In genomic region chr6:30652425-30653188, GRCm38 (mm10) we compare ENCODE assay signal across 12 mouse cellular contexts. TPM values are rescaled to one million over a fixed set of nuclear protein-coding genes. Genes with fewer than 3 reads are reported as not detected.
DNase-seq lines count a peak whose midpoint lies in the region; ATAC-seq lines count a peak whose summit lies in the region.
"Had no signal": no experiment of that assay in that cellular context is flagged by ENCODE, and none has a peak within 500 bp of the region (broad histone marks: within the 10 kb centered on the region; RNA-seq: fewer than 3 reads in every experiment).

No protein-coding gene starts in this region.

- peaks cover 21% of the 10 kb centered on the region for H3K4me1 ChIP-seq in heart, embryonic 15.5 days (replicated peaks)
- H3K4me1 ChIP-seq in embryonic facial prominence, embryonic 11.5 days (ENCODE audit: control insufficient read depth, insufficient read depth, low read length), result peaks cover 10% of the 10 kb centered on the region; the same call in 1 of the 2 replicates
- peaks cover 44% of the 10 kb centered on the region for H3K4me1 ChIP-seq in hindbrain, embryonic 12.5 days
- peaks cover 25% of the 10 kb centered on the region for H3K4me1 ChIP-seq in midbrain, embryonic 14.5 days (ENCODE audit: control insufficient read depth, insufficient read depth, low read length)

- no peak for DNase-seq in heart, adult 9 months (ENCODE audit: low spot score in 2 of 2)
- no peak for DNase-seq in embryonic facial prominence, embryonic 11.5 days (ENCODE audit: low spot score)
- no peak for DNase-seq in midbrain, embryonic 14.5 days
- no peak for DNase-seq in layer of hippocampus, postnatal 14 days (ENCODE audit: low spot score in 2 of 2)
- DNase-seq in cerebellum, adult 11-12 months, result no peak
- DNase-seq in cerebellum, adult 11 months, result no peak
- DNase-seq: adrenal gland, adult 2 months; cerebellum, adult 9-11 months had no signal

- H3K36me3 ChIP-seq in heart, embryonic 15.5 days, result no peaks in the 10 kb centered on the region
- H3K36me3 ChIP-seq in embryonic facial prominence, embryonic 11.5 days (replicated peaks; ENCODE audit: control insufficient read depth, insufficient read depth, low read depth, low read length), result no peaks in the 10 kb centered on the region
- H3K36me3 ChIP-seq in hindbrain, embryonic 12.5 days, result 0 out of 2 replicates have a peak, but pooled peaks cover 2% of the 10 kb centered on the region
- no peaks in the 10 kb centered on the region for H3K36me3 ChIP-seq in midbrain, embryonic 14.5 days (ENCODE audit: control insufficient read depth, insufficient read depth, low read length)

- no peak overlapping the region for H3K4me2 ChIP-seq in heart, embryonic 15.5 days
- H3K4me2 ChIP-seq in embryonic facial prominence, embryonic 11.5 days (ENCODE audit: low read depth, low read length), result no peak overlapping the region
- H3K4me2 ChIP-seq in hindbrain, embryonic 12.5 days (replicated peaks), result no peak overlapping the region
- no peak overlapping the region for H3K4me2 ChIP-seq in midbrain, embryonic 14.5 days (ENCODE audit: low read length)

- H3K9ac ChIP-seq in heart, embryonic 15.5 days, result no peak overlapping the region
- no peak overlapping the region for H3K9ac ChIP-seq in embryonic facial prominence, embryonic 11.5 days (replicated peaks; ENCODE audit: low read length)
- no peak overlapping the region for H3K9ac ChIP-seq in hindbrain, embryonic 12.5 days
- H3K9ac ChIP-seq in midbrain, embryonic 14.5 days (replicated peaks; ENCODE audit: low read length), result no peak overlapping the region

- WGBS in heart, embryonic 15.5 days, result 63% methylated on average over 9 of the region's 9 CpGs
- 33% methylated on average over 9 of the region's 9 CpGs for WGBS in embryonic facial prominence, embryonic 11.5 days
- WGBS in hindbrain, embryonic 12.5 days, result 49% methylated on average over 9 of the region's 9 CpGs
- 68% methylated on average over 9 of the region's 9 CpGs for WGBS in midbrain, embryonic 14.5 days

- H3K27ac ChIP-seq in heart, embryonic 15.5 days, result peak overlapping the region; percentile 72
- H3K27ac ChIP-seq in embryonic facial prominence, embryonic 11.5 days (replicated peaks; ENCODE audit: low read depth, low read length), result peak overlapping the region; percentile 39; the same call in 1 of the 2 replicates
- H3K27ac ChIP-seq in hindbrain, embryonic 12.5 days, result peak overlapping the region; percentile 77
- H3K27ac ChIP-seq in midbrain, embryonic 14.5 days (replicated peaks; ENCODE audit: low read depth, low read length), result peak overlapping the region; percentile 68

- 0 out of 2 replicates have a peak, but pooled peaks have one; percentile 33 for ATAC-seq in heart, embryonic 15.5 days (replicated peaks; ENCODE audit: insufficient number of reproducible peaks, insufficient read depth, low FRiP score, low read depth)
- ATAC-seq in embryonic facial prominence, embryonic 11.5 days (replicated peaks; ENCODE audit: insufficient number of reproducible peaks, low FRiP score, low TSS enrichment, low read depth), result no peak
- no peak for ATAC-seq in hindbrain, embryonic 12.5 days (ENCODE audit: low FRiP score)
- no peak for ATAC-seq in midbrain, embryonic 14.5 days (ENCODE audit: low FRiP score, low TSS enrichment)

- no peak overlapping the region for H3K4me3 ChIP-seq in heart, embryonic 15.5 days
- no peak overlapping the region for H3K4me3 ChIP-seq in embryonic facial prominence, embryonic 11.5 days (ENCODE audit: low read depth, low read length)
- H3K4me3 ChIP-seq in hindbrain, embryonic 12.5 days, result no peak overlapping the region
- H3K4me3 ChIP-seq in midbrain, embryonic 14.5 days (replicated peaks; ENCODE audit: low read depth, low read length), result no peak overlapping the region

- no peaks in the 10 kb centered on the region for H3K9me3 ChIP-seq in heart, embryonic 15.5 days (replicated peaks)
- H3K9me3 ChIP-seq in embryonic facial prominence, embryonic 11.5 days (replicated peaks; ENCODE audit: control insufficient read depth, low read length), result no peaks in the 10 kb centered on the region
- no peaks in the 10 kb centered on the region for H3K9me3 ChIP-seq in hindbrain, embryonic 12.5 days (replicated peaks)
- no peaks in the 10 kb centered on the region for H3K9me3 ChIP-seq in midbrain, embryonic 14.5 days (ENCODE audit: control insufficient read depth, low read length)

- H3K27me3 ChIP-seq in heart, embryonic 15.5 days, result no peaks in the 10 kb centered on the region
- H3K27me3 ChIP-seq in embryonic facial prominence, embryonic 11.5 days (ENCODE audit: control insufficient read depth, insufficient read depth, low read length), result no peaks in the 10 kb centered on the region
- H3K27me3 ChIP-seq in hindbrain, embryonic 12.5 days, result no peaks in the 10 kb centered on the region
- no peaks in the 10 kb centered on the region for H3K27me3 ChIP-seq in midbrain, embryonic 14.5 days (ENCODE audit: control insufficient read depth, insufficient read depth, low read length)
- H3K27me3 ChIP-seq: CH12.LX had no signal

RNA-seq across cellular contexts. Expression of gene Cpa1, which starts 13.6 kb away (rescaled TPM):
- 3.2 and 5.0 TPM in 2 replicates for polyA plus RNA-seq in heart, embryonic 15.5 days (2015; fragmentation: Nextera tagmentation; extraction: Ambion mirVana)
- polyA plus RNA-seq in embryonic facial prominence, embryonic 11.5 days (2014; fragmentation: Nextera tagmentation; extraction: Ambion mirVana), result 0.17 and 0.21 TPM in 2 replicates
- polyA plus RNA-seq in hindbrain, embryonic 12.5 days (2016; fragmentation: Nextera tagmentation; extraction: Ambion mirVana), result 0.30 and 0.34 TPM in 2 replicates
- polyA plus RNA-seq in midbrain, embryonic 14.5 days (2014; fragmentation: Nextera tagmentation; extraction: Ambion mirVana), result 0.50 and 0.61 TPM in 2 replicates
- not detected for total RNA-seq in layer of hippocampus, postnatal 14 days (2021)
- total RNA-seq: adrenal gland, adult 2 months; CH12.LX; layer of hippocampus, adult 8-10 months had no signal
- polyA plus RNA-seq: adrenal gland, adult 2 months had no signal

RNA-seq across cellular contexts. Expression of gene Cep41, which starts 40.9 kb away (rescaled TPM):
- 9.3 and 10.0 TPM in 2 replicates for polyA plus RNA-seq in heart, embryonic 15.5 days (2015; fragmentation: Nextera tagmentation; extraction: Ambion mirVana)
- polyA plus RNA-seq in embryonic facial prominence, embryonic 11.5 days (2014; fragmentation: Nextera tagmentation; extraction: Ambion mirVana), result 23.7 and 28.1 TPM in 2 replicates
- polyA plus RNA-seq in hindbrain, embryonic 12.5 days (2016; fragmentation: Nextera tagmentation; extraction: Ambion mirVana), result 20.5 and 21.9 TPM in 2 replicates
- polyA plus RNA-seq in midbrain, embryonic 14.5 days (2014; fragmentation: Nextera tagmentation; extraction: Ambion mirVana), result 13.3 and 14.2 TPM in 2 replicates
- total RNA-seq in layer of hippocampus, postnatal 14 days (2021), result 1 to 10 TPM; 4.9 to 6.7 TPM

RNA-seq across cellular contexts. Expression of gene Cpa5, which starts 41.8 kb away (rescaled TPM):
- 0.32 and 0.58 TPM in 2 replicates for polyA plus RNA-seq in heart, embryonic 15.5 days (2015; fragmentation: Nextera tagmentation; extraction: Ambion mirVana)
- polyA plus RNA-seq in embryonic facial prominence, embryonic 11.5 days (2014; fragmentation: Nextera tagmentation; extraction: Ambion mirVana), result 0.22 and 0.27 TPM in 2 replicates
- polyA plus RNA-seq in hindbrain, embryonic 12.5 days (2016; fragmentation: Nextera tagmentation; extraction: Ambion mirVana), result 0.10 TPM in 1 of 2 replicates, not detected in the other
- polyA plus RNA-seq in midbrain, embryonic 14.5 days (2014; fragmentation: Nextera tagmentation; extraction: Ambion mirVana), result 0.18 TPM in 1 of 2 replicates, not detected in the other
- total RNA-seq in layer of hippocampus, postnatal 14 days (2021), result not detected
- total RNA-seq: adrenal gland, adult 2 months; CH12.LX; layer of hippocampus, adult 8-10 months had no signal
- polyA plus RNA-seq: adrenal gland, adult 2 months had no signal
